Mouse (Mus musculus): Measurements from ENCODE around the gene Dnal1.

DNA sequence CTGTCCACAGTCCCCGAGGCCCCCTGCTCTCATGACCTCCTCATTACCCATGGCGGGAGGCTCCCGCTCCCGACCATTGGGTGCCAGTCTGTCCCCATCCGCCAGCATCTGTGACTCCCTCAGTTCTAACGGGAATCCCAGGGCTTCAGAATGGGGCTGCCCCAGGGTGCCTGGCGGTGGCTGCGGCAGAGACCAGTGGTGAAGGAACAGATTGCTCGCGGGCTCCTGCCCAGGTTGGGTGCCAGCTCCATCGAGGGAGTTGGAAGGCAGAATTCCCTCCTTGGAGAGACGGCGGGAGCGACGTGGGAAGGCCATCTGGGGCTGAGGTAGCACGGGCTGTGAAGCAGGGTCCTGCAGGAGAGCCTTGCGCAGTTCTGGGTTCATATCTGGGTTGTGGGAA is 58.7 kb downstream of the Dnal1 start:
- no peak for TF ChIP-seq CTCF (IDR thresholded peaks at IDR 0.05)
- no peak for TF ChIP-seq EP300 (IDR thresholded peaks at IDR 0.05)
